8 mouse cellular contexts compared by ENCODE assay signal in the genomic region with DNA sequence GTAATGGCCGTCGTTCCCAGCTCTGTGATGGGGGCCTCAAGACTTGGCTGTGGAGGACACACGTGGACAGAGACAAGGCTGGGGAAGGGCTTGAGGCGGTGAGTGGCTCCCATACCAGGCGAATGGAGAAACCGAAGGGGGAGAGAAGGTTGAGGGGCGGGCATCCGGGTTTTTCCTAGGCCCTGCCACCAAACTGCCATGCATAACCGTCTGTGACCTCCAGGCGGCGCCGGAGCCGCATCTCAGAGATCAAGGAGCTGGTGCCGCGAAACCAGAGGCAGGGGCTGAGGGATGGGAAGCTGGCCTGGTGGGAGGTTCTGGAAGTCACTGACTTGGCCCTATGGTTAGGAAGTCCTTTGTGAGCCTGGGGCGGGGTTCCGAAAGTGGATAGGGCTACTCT. TPM values are rescaled to one million over a fixed set of nuclear protein-coding genes. Genes with fewer than 3 reads are reported as not detected.
DNase-seq lines count a peak whose midpoint lies in the region; ATAC-seq and TF ChIP-seq lines count a peak whose summit lies in the region.

No protein-coding gene starts in this region.

- H3K36me3 ChIP-seq in forebrain, postnatal 0 days (ENCODE audit: insufficient read depth), result no peaks in the 10 kb centered on the region
- H3K36me3 ChIP-seq in lung, embryonic 15.5 days, result no peaks in the 10 kb centered on the region

- DNase-seq in MEL-GATA-1-ER (ENCODE audit: extremely low read depth, low read depth), result peak; percentile 16
- DNase-seq in cerebellum, adult 11-12 months, result peak; percentile 39
- peak; percentile 93 for DNase-seq in forebrain, postnatal 0 days
- DNase-seq in heart, postnatal 36 days, result peak; percentile 53 to 71
- DNase-seq in layer of hippocampus, adult 11-12 months (ENCODE audit: low spot score), result peak; percentile 78
- peak; percentile 64 for DNase-seq in ovary, postnatal 14 days (ENCODE audit: low spot score)
- peak; percentile 80 for DNase-seq in thymus, postnatal 14 days

- H3K4me2 ChIP-seq in forebrain, postnatal 0 days (ENCODE audit: low read depth), result peak overlapping the region; percentile 31
- H3K4me2 ChIP-seq in lung, embryonic 15.5 days, result 0 out of 2 replicates have a peak overlapping the region, but pooled peaks have one; percentile 29

- peak; percentile 89 for ATAC-seq in forebrain, postnatal 0 days
- 0 out of 2 replicates have a peak, but pooled peaks have one; percentile 19 for ATAC-seq in lung, embryonic 15.5 days (ENCODE audit: borderline replicate concordance, extremely low read depth, low FRiP score, low TSS enrichment)

- 2% methylated on average over 17 of the region's 17 CpGs for WGBS in forebrain, postnatal 0 days
- 3% methylated on average over 17 of the region's 17 CpGs for WGBS in lung, embryonic 15.5 days

- H3K27me3 ChIP-seq in forebrain, postnatal 0 days (ENCODE audit: insufficient read depth, low read length), result no peaks in the 10 kb centered on the region
- peaks cover 9% of the 10 kb centered on the region; the same call in 1 of the 2 replicates for H3K27me3 ChIP-seq in lung, embryonic 15.5 days

- no peak overlapping the region for H3K4me3 ChIP-seq in forebrain, postnatal 0 days (ENCODE audit: low read depth, low read length)
- no peak overlapping the region for H3K4me3 ChIP-seq in lung, embryonic 15.5 days

- peak; percentile 96 for TF ChIP-seq CTCF in forebrain, postnatal 0 days (IDR thresholded peaks at IDR 0.05; ENCODE audit: low read depth)

- H3K4me1 ChIP-seq in forebrain, postnatal 0 days (ENCODE audit: insufficient read depth), result no peaks in the 10 kb centered on the region
- 0 out of 2 replicates have a peak, but pooled peaks cover 3% of the 10 kb centered on the region for H3K4me1 ChIP-seq in lung, embryonic 15.5 days

- no peaks in the 10 kb centered on the region for H3K9me3 ChIP-seq in forebrain, postnatal 0 days (ENCODE audit: low read length)
- no peaks in the 10 kb centered on the region for H3K9me3 ChIP-seq in lung, embryonic 15.5 days

- peak overlapping the region; percentile 47; the same call in 1 of the 2 replicates for H3K9ac ChIP-seq in forebrain, postnatal 0 days
- no peak overlapping the region for H3K9ac ChIP-seq in lung, embryonic 15.5 days

- intact Hi-C loops in heart, postnatal 36 days (cut with DNase I), result loop anchor here (1.0 to 2.0 kb wide), 2 partner anchors 83 to 316 kb away; no protein-coding TSS in a partner anchor

- no peak overlapping the region for H3K27ac ChIP-seq in forebrain, postnatal 0 days (ENCODE audit: low read depth, low read length)
- no peak overlapping the region for H3K27ac ChIP-seq in lung, embryonic 15.5 days

RNA-seq across cellular contexts. Expression of gene Arhgap40, which starts 34.2 kb away (rescaled TPM):
- 0.14 and 0.46 TPM in 2 replicates for total RNA-seq in forebrain, postnatal 0 days (2014; rRNA removed)
- polyA plus RNA-seq in forebrain, postnatal 0 days (2015; fragmentation: Nextera tagmentation; extraction: Ambion mirVana), result 0.41 and 0.58 TPM in 2 replicates
- not detected for total RNA-seq in heart, postnatal 36 days (2021)
- not detected in 2 replicates for polyA plus RNA-seq in lung, embryonic 15.5 days (2015; fragmentation: Nextera tagmentation; extraction: Ambion mirVana)

RNA-seq across cellular contexts. Expression of gene Adig, which starts 44.3 kb away (rescaled TPM):
- total RNA-seq in forebrain, postnatal 0 days (2014; rRNA removed), result not detected in 2 replicates
- not detected in 2 replicates for polyA plus RNA-seq in forebrain, postnatal 0 days (2015; fragmentation: Nextera tagmentation; extraction: Ambion mirVana)
- total RNA-seq in heart, postnatal 36 days (2021), result 1 to 10 TPM; 3.0 to 3.7 TPM
- not detected in 2 replicates for polyA plus RNA-seq in lung, embryonic 15.5 days (2015; fragmentation: Nextera tagmentation; extraction: Ambion mirVana)

Comparison
In these comparisons a context has a peak if more than half of its experiments do, and no peak if none do; other contexts are left out.
1. DNase-seq: peak in every context shown above with its lines; median percentile 93 in forebrain, postnatal 0 days; 80 in thymus, postnatal 14 days; 78 in layer of hippocampus, adult 11-12 months; 64 in ovary, postnatal 14 days; 62 in heart, postnatal 36 days; 39 in cerebellum, adult 11-12 months; 16 in MEL-GATA-1-ER.